Mouse (Mus musculus) MEL (cell line): ENCODE measurements at regions not wholly inside any gene's neighbourhood (a gene's known extent, or its start where the extent isn't known, plus 50 kb on each side); places are given as distances from the start of the nearest gene placed in this dataset.

Source experiments
- DNase-seq: peaks from one replicate; pipeline ENCODE4 v3.0.0; 2011; ENCODE audit warnings: low read depth, low spot score
- H3K27ac ChIP-seq: 2 replicates; pipeline ENCODE4 v1.5.1; 2012; ENCODE audit warnings: low read depth, mild to moderate bottlenecking, control low read depth, low read length, moderate library complexity; ENCODE audit not compliant: control insufficient read depth
- H3K27me3 ChIP-seq, 2 experiments: fragments of 150-350 bp in 1 of 2; sonication (generic) in 1 of 2; 2 replicates each; pipeline ENCODE4 v1.6.1; 2012; ENCODE audit warnings: low read length in 2 of 2, mild to moderate bottlenecking in 2 of 2, improper control_type of control experiment in 1 of 2, moderate library complexity in 1 of 2; ENCODE audit not compliant: insufficient read depth in 2 of 2, control insufficient read depth in 1 of 2
- H3K36me3 ChIP-seq, 2 experiments: 2 replicates each; pipeline ENCODE4 v1.6.1; 2012 to 2014; ENCODE audit warnings: low read length in 2 of 2, improper control_type of control experiment in 1 of 2, inconsistent platforms in 1 of 2, mild to moderate bottlenecking in 1 of 2; ENCODE audit not compliant: insufficient read depth in 2 of 2, control insufficient read depth in 1 of 2
- H3K4me1 ChIP-seq, 2 experiments: fragments of 150-350 bp in 1 of 2; sonication (generic) in 1 of 2; 2 replicates each; pipeline ENCODE4 v1.6.1; 2012; ENCODE audit warnings: low read length in 2 of 2, improper control_type of control experiment in 1 of 2, mild to moderate bottlenecking in 1 of 2; ENCODE audit not compliant: insufficient read depth in 2 of 2, control insufficient read depth in 1 of 2
- H3K4me3 ChIP-seq, 2 experiments: fragments of 150-350 bp in 1 of 2; sonication (generic) in 1 of 2; 2 replicates each; pipeline ENCODE4 v1.5.1; 2012; ENCODE audit warnings: low read depth in 2 of 2, low read length in 2 of 2, mild to moderate bottlenecking in 2 of 2, moderate library complexity in 2 of 2, control low read depth in 1 of 2, improper control_type of control experiment in 1 of 2; ENCODE audit not compliant: control insufficient read depth in 1 of 2, insufficient read depth in 1 of 2
- H3K79me2 ChIP-seq: 2 replicates; pipeline ENCODE4 v1.6.1; 2012; ENCODE audit warnings: mild to moderate bottlenecking, low read length, moderate library complexity; ENCODE audit not compliant: control insufficient read depth, poor library complexity, insufficient read depth
- H3K9ac ChIP-seq: 2 replicates; pipeline ENCODE4 v1.6.1; 2012; ENCODE audit warnings: low read depth, mild to moderate bottlenecking, control low read depth, low read length, moderate library complexity; ENCODE audit not compliant: control insufficient read depth, poor library complexity, severe bottlenecking
- H3K9me3 ChIP-seq: fragments of 150-350 bp; sonication (generic); replicated peaks from 2 replicates; pipeline ENCODE4 v1.6.1; 2012; ENCODE audit warnings: mild to moderate bottlenecking, low read length, improper control_type of control experiment, moderate library complexity; ENCODE audit not compliant: insufficient read depth
- BHLHE40 ChIP-seq: IDR thresholded peaks from 2 replicates; pipeline ENCODE4 v1.6.1; 2012; ENCODE audit warnings: low read depth, mild to moderate bottlenecking, inconsistent platforms, low read length, improper control_type of control experiment, borderline replicate concordance
- CHD1 ChIP-seq: IDR thresholded peaks from 2 replicates; pipeline ENCODE4 v1.6.1; 2012; ENCODE audit warnings: low read depth, mild to moderate bottlenecking, inconsistent platforms, low read length, improper control_type of control experiment
- CHD2 ChIP-seq: IDR thresholded peaks from 2 replicates; pipeline ENCODE4 v1.6.1; 2011; ENCODE audit warnings: low read length, improper control_type of control experiment
- CTCF ChIP-seq, 3 experiments: IDR thresholded peaks in 2 of 3; conservative IDR thresholded peaks in 1 of 3; 2 replicates each; pipeline ENCODE4 v1.5.1; 2011 to 2012; ENCODE audit warnings: low read length in 3 of 3, low read depth in 2 of 3, mild to moderate bottlenecking in 2 of 3, improper control_type of control experiment in 1 of 3, inconsistent platforms in 1 of 3, mixed read lengths in 1 of 3, moderate library complexity in 1 of 3; ENCODE audit not compliant: control insufficient read depth in 1 of 3, insufficient read depth in 1 of 3, poor library complexity in 1 of 3, severe bottlenecking in 1 of 3
- ETS1 ChIP-seq: IDR thresholded peaks from 2 replicates; pipeline ENCODE4 v1.6.1; 2012; ENCODE audit warnings: low read depth, mild to moderate bottlenecking, inconsistent platforms, low read length, improper control_type of control experiment, moderate library complexity
- GATA1 ChIP-seq: IDR thresholded peaks from 2 replicates; pipeline ENCODE4 v1.6.1; 2011; ENCODE audit warnings: low read depth, low read length, improper control_type of control experiment
- KAT2A ChIP-seq: conservative IDR thresholded peaks from 2 replicates; pipeline ENCODE4 v1.6.1; 2012; ENCODE audit warnings: low read depth, low read length, improper control_type of control experiment, inconsistent platforms
- MAX ChIP-seq: IDR thresholded peaks from 2 replicates; pipeline ENCODE4 v1.6.1; 2011; ENCODE audit warnings: low read length, improper control_type of control experiment
- MAZ ChIP-seq: IDR thresholded peaks from 2 replicates; pipeline ENCODE4 v1.6.1; 2012; ENCODE audit warnings: low read depth, mild to moderate bottlenecking, inconsistent platforms, low read length, improper control_type of control experiment
- MYC ChIP-seq: IDR thresholded peaks from 2 replicates; pipeline ENCODE4 v1.6.1; 2011; ENCODE audit warnings: low read depth, mild to moderate bottlenecking, low read length, improper control_type of control experiment, moderate library complexity
- NELFE ChIP-seq: IDR thresholded peaks from 2 replicates; pipeline ENCODE4 v1.6.1; 2011; ENCODE audit warnings: low read depth, low read length, improper control_type of control experiment
- NRF1 ChIP-seq: IDR thresholded peaks from 2 replicates; pipeline ENCODE4 v1.6.1; 2014; ENCODE audit warnings: low read depth, mild to moderate bottlenecking, inconsistent platforms, low read length, improper control_type of control experiment, moderate library complexity; ENCODE audit not compliant: poor library complexity, insufficient read depth, severe bottlenecking
- POLR2A ChIP-seq, 2 experiments: IDR thresholded peaks; 2 replicates each; pipeline ENCODE4 v1.6.1; 2011 to 2012; ENCODE audit warnings: low read length in 2 of 2, mild to moderate bottlenecking in 2 of 2, control low read depth in 1 of 2, improper control_type of control experiment in 1 of 2, low read depth in 1 of 2, moderate library complexity in 1 of 2; ENCODE audit not compliant: control insufficient read depth in 1 of 2, insufficient read depth in 1 of 2, poor library complexity in 1 of 2
- POLR2AphosphoS2 ChIP-seq: IDR thresholded peaks from 2 replicates; pipeline ENCODE4 v1.6.1; 2011; ENCODE audit warnings: low read length, improper control_type of control experiment
- POLR2AphosphoS5 ChIP-seq: IDR thresholded peaks from 2 replicates; pipeline ENCODE4 v1.6.1; 2012; ENCODE audit warnings: low read depth, borderline replicate concordance, mild to moderate bottlenecking, inconsistent platforms, low read length, moderate library complexity, mixed read lengths
- RAD21 ChIP-seq: IDR thresholded peaks from 2 replicates; pipeline ENCODE4 v1.6.1; 2011; ENCODE audit warnings: mild to moderate bottlenecking, low read depth, low read length, improper control_type of control experiment
- SIN3A ChIP-seq: IDR thresholded peaks from 2 replicates; pipeline ENCODE4 v1.6.1; 2012; ENCODE audit warnings: low read length, improper control_type of control experiment, inconsistent platforms
- SMC3 ChIP-seq: IDR thresholded peaks from 2 replicates; pipeline ENCODE4 v1.6.1; 2011; ENCODE audit warnings: low read depth, low read length, improper control_type of control experiment
- TAL1 ChIP-seq: IDR thresholded peaks from 2 replicates; pipeline ENCODE4 v1.6.1; 2012; ENCODE audit warnings: mild to moderate bottlenecking, inconsistent platforms, low read length, moderate library complexity, mixed read lengths
- TBP ChIP-seq: IDR thresholded peaks from 2 replicates; pipeline ENCODE4 v1.8.0; 2011; ENCODE audit warnings: low read depth, low read length, improper control_type of control experiment
- TCF12 ChIP-seq: IDR thresholded peaks from 2 replicates; pipeline ENCODE4 v1.6.1; 2014; ENCODE audit warnings: low read depth, mild to moderate bottlenecking, inconsistent platforms, low read length, improper control_type of control experiment, moderate library complexity
- UBTF ChIP-seq: IDR thresholded peaks from 2 replicates; pipeline ENCODE4 v1.6.1; 2012; ENCODE audit warnings: low read depth, mild to moderate bottlenecking, inconsistent platforms, low read length, improper control_type of control experiment, moderate library complexity, borderline replicate concordance; ENCODE audit not compliant: insufficient read depth
- USF1 ChIP-seq: IDR thresholded peaks from 2 replicates; pipeline ENCODE4 v1.6.1; 2014; ENCODE audit warnings: low read depth, mild to moderate bottlenecking, inconsistent platforms, low read length, improper control_type of control experiment, moderate library complexity
- ZC3H11A ChIP-seq: IDR thresholded peaks from 2 replicates; pipeline ENCODE4 v1.6.1; 2012; ENCODE audit warnings: low read depth, mild to moderate bottlenecking, inconsistent platforms, low read length, improper control_type of control experiment
- ZKSCAN1 ChIP-seq: IDR thresholded peaks from 2 replicates; pipeline ENCODE4 v1.6.1; 2012; ENCODE audit warnings: low read depth, mild to moderate bottlenecking, inconsistent platforms, low read length, improper control_type of control experiment, moderate library complexity
- ZMIZ1 ChIP-seq: IDR thresholded peaks from 2 replicates; pipeline ENCODE4 v1.6.1; 2012; ENCODE audit warnings: low read depth, mild to moderate bottlenecking, inconsistent platforms, low read length, improper control_type of control experiment, moderate library complexity
- ZNF384 ChIP-seq: IDR thresholded peaks from 2 replicates; pipeline ENCODE4 v1.6.1; 2012; ENCODE audit warnings: low read depth, mild to moderate bottlenecking, inconsistent platforms, low read length, improper control_type of control experiment

DNA sequence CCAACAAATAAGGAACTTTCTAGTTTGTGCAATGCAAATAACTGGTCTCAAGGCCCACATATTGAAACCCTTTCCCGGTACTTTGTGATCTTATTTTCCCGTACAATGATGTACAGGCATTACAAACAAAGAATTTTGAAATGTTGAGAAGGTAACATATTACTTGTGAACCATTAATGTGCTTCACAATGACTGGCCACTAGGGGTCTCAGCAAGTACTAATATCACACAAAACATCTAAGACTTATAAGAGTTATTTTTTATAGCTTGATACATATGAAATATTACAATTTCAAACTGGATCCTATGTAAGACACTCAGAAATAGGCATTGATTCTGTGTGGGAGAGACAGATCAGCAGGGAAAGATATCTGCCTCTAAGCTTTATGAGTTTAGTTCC is 662.1 kb upstream of the Got2 start:
- DNase-seq = peak; percentile 43
- Histone ChIP-seq H3K4me3 (no peak overlapping the region), H3K36me3 (no peaks in the 10 kb centered on the region; a peak in 1 of 4 replicates), H3K27me3 (no peaks in the 10 kb centered on the region), H3K4me1 (no peaks in the 10 kb centered on the region), H3K9ac (no peak overlapping the region), H3K79me2 (no peaks in the 10 kb centered on the region), H3K9me3 (no peaks in the 10 kb centered on the region), H3K27ac (no peak overlapping the region)
- TF ChIP-seq TBP (no peak), USF1 (no peak), CTCF (IDR thresholded peaks at IDR 0.05 in 2 of 3, conservative IDR thresholded peaks at IDR 0.05 in 1 of 3; ENCODE audit: control insufficient read depth in 1 of 3, insufficient read depth in 1 of 3, low read depth in 2 of 3, low read length in 3 of 3, poor library complexity in 1 of 3, severe bottlenecking in 1 of 3) (peak in 2 of 3 experiments; percentile 12 to 62; a peak in 2 of 6 replicates), GATA1 (no peak), POLR2AphosphoS5 (no peak), ZMIZ1 (no peak), SMC3 (peak; percentile 66), ZC3H11A (peak; percentile 50; the same call in 1 of the 2 replicates), SIN3A (no peak), CHD2 (no peak), ZKSCAN1 (no peak), CHD1 (no peak), POLR2AphosphoS2 (no peak), TCF12 (no peak), RAD21 (peak; percentile 62), NRF1 (no peak), MAX (no peak), UBTF (no peak), BHLHE40 (no peak), ZNF384 (0 out of 2 replicates have a peak, but pooled peaks have one; percentile 39), ETS1 (no peak), KAT2A (no peak)

DNA sequence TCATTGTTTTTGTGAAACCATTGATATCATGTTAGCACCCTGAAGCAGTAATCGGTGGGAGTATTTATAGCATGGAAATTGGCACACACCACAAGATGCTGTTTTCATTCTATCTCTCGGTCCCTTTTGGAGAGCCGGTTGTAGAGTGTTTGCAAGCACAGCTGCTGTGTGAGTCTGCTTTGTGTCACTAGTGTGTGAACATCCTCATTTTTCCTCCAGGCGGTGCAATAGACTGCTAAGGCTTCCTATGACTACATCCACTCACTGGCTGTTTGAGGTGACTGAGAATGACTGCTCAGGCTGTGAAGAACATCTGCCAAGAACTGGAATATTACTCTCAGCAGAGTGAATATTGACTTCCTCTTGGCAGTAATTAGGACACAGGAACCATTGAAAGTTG is 660.3 kb upstream of the Got2 start:
- no peaks in the 10 kb centered on the region for H3K4me1 ChIP-seq
- H3K9ac ChIP-seq = no peak overlapping the region
- H3K36me3 ChIP-seq = no peaks in the 10 kb centered on the region; a peak in 1 of 4 replicates
- H3K27me3 ChIP-seq = no peaks in the 10 kb centered on the region
- H3K27ac ChIP-seq = no peak overlapping the region
- H3K79me2 ChIP-seq = no peaks in the 10 kb centered on the region
- no peak for DNase-seq
- TF ChIP-seq CHD1 = no peak
- no peak for TF ChIP-seq TAL1
- TF ChIP-seq TCF12 = no peak
- no peak for TF ChIP-seq MYC
- no peak for TF ChIP-seq GATA1
- TF ChIP-seq POLR2A (IDR thresholded peaks at IDR 0.05; ENCODE audit: control insufficient read depth in 1 of 2, insufficient read depth in 1 of 2, low read depth in 1 of 2, low read length in 2 of 2, poor library complexity in 1 of 2) = no peak
- TF ChIP-seq ZC3H11A = no peak
- no peak for TF ChIP-seq POLR2AphosphoS2
- no peak for TF ChIP-seq MAZ
- no peak for TF ChIP-seq MAX
- no peak for TF ChIP-seq TBP
- no peak for TF ChIP-seq BHLHE40
- TF ChIP-seq CTCF (IDR thresholded peaks at IDR 0.05 in 2 of 3, conservative IDR thresholded peaks at IDR 0.05 in 1 of 3; ENCODE audit: control insufficient read depth in 1 of 3, insufficient read depth in 1 of 3, low read depth in 2 of 3, low read length in 3 of 3, poor library complexity in 1 of 3, severe bottlenecking in 1 of 3) = no peak
- no peak for TF ChIP-seq NELFE
- no peak overlapping the region for H3K4me3 ChIP-seq
- H3K9me3 ChIP-seq = no peaks in the 10 kb centered on the region
